Comparison of ENCODE assay signal across 19 mouse cellular contexts in the genomic region with DNA sequence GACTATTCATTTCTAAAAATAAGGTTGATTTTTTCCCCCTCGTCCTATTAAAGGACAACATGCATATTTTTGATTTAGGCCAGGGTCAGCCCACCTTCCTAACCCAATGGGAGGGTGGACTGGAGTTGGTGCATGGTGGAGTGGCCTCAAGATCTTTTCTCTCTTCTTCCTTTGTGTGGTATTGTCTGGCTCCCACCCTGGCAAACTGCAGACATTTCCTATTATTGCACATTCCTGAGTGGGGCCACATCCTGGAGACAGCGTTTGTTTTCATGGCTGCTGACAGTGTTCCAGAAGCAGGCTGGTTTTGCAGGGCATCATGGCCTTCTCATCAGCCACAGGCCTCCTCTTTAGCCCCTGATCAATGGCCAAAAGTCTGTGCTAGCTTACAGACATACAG. TPM values are rescaled to one million over a fixed set of nuclear protein-coding genes. Genes with fewer than 3 reads are reported as not detected.
DNase-seq lines count a peak whose midpoint lies in the region; ATAC-seq and TF ChIP-seq lines count a peak whose summit lies in the region.
"Had no signal": no experiment of that assay in that cellular context is flagged by ENCODE, and none has a peak within 500 bp of the region (broad histone marks: within the 10 kb centered on the region; RNA-seq: fewer than 3 reads in every experiment).

No protein-coding gene starts in this region.

- H3K9me3 ChIP-seq in heart, embryonic 13.5 days = no peaks in the 10 kb centered on the region
- no peaks in the 10 kb centered on the region for H3K9me3 ChIP-seq in heart, embryonic 11.5 days (replicated peaks; ENCODE audit: control insufficient read depth, low read length)
- no peaks in the 10 kb centered on the region for H3K9me3 ChIP-seq in intestine, embryonic 16.5 days (ENCODE audit: control insufficient read depth, low read length)
- H3K9me3 ChIP-seq in intestine, postnatal 0 days (ENCODE audit: control insufficient read depth) = no peaks in the 10 kb centered on the region
- no peaks in the 10 kb centered on the region for H3K9me3 ChIP-seq in midbrain, embryonic 14.5 days (ENCODE audit: control insufficient read depth, low read length)
- H3K9me3 ChIP-seq: forebrain, embryonic 15.5 days; limb, embryonic 15.5 days; liver, embryonic 15.5 days; midbrain, embryonic 15.5 days had no signal

- H3K4me2 ChIP-seq in heart, embryonic 13.5 days = no peak overlapping the region
- H3K4me2 ChIP-seq in heart, embryonic 11.5 days = no peak overlapping the region
- H3K4me2 ChIP-seq in intestine, embryonic 16.5 days (ENCODE audit: low read depth, low read length) = no peak overlapping the region
- H3K4me2 ChIP-seq in intestine, postnatal 0 days (replicated peaks; ENCODE audit: low read depth) = no peak overlapping the region
- H3K4me2 ChIP-seq in midbrain, embryonic 14.5 days (ENCODE audit: low read length) = no peak overlapping the region
- H3K4me2 ChIP-seq: forebrain, embryonic 15.5 days; limb, embryonic 15.5 days; liver, embryonic 15.5 days; midbrain, embryonic 15.5 days had no signal

- 50% methylated on average over 2 of the region's 2 CpGs for WGBS in heart, embryonic 13.5 days
- WGBS in heart, embryonic 11.5 days (ENCODE audit: insufficient replicate concordance) = 62% methylated on average over 2 of the region's 2 CpGs
- 37% methylated on average over 2 of the region's 2 CpGs for WGBS in intestine, embryonic 16.5 days
- WGBS in intestine, postnatal 0 days = 55% methylated on average over 2 of the region's 2 CpGs
- 58% methylated on average over 2 of the region's 2 CpGs for WGBS in midbrain, embryonic 14.5 days

- no peaks in the 10 kb centered on the region for H3K27me3 ChIP-seq in heart, embryonic 13.5 days (replicated peaks)
- no peaks in the 10 kb centered on the region for H3K27me3 ChIP-seq in heart, embryonic 11.5 days (ENCODE audit: control insufficient read depth, insufficient read depth, low read length)
- H3K27me3 ChIP-seq in intestine, embryonic 16.5 days (replicated peaks; ENCODE audit: control insufficient read depth, insufficient read depth, low read length) = no peaks in the 10 kb centered on the region
- H3K27me3 ChIP-seq in intestine, postnatal 0 days (replicated peaks; ENCODE audit: control insufficient read depth, insufficient read depth, low read length) = no peaks in the 10 kb centered on the region
- H3K27me3 ChIP-seq in midbrain, embryonic 14.5 days (ENCODE audit: control insufficient read depth, insufficient read depth, low read length) = no peaks in the 10 kb centered on the region
- H3K27me3 ChIP-seq: forebrain, embryonic 15.5 days; limb, embryonic 15.5 days; midbrain, embryonic 15.5 days had no signal

- ATAC-seq in heart, embryonic 13.5 days (ENCODE audit: extremely low read depth, insufficient number of reproducible peaks, low FRiP score, low TSS enrichment) = no peak
- no peak for ATAC-seq in heart, embryonic 11.5 days (replicated peaks; ENCODE audit: insufficient number of reproducible peaks, low FRiP score, low TSS enrichment)
- ATAC-seq in intestine, embryonic 16.5 days = no peak
- no peak for ATAC-seq in intestine, postnatal 0 days
- no peak for ATAC-seq in midbrain, embryonic 14.5 days (ENCODE audit: low FRiP score, low TSS enrichment)
- ATAC-seq: forebrain, embryonic 15.5 days; midbrain, embryonic 15.5 days had no signal

- H3K36me3 ChIP-seq in heart, embryonic 13.5 days = no peaks in the 10 kb centered on the region
- H3K36me3 ChIP-seq in heart, embryonic 11.5 days (ENCODE audit: control insufficient read depth, insufficient read depth, low read length) = no peaks in the 10 kb centered on the region
- H3K36me3 ChIP-seq in intestine, embryonic 16.5 days (ENCODE audit: control insufficient read depth, insufficient read depth, low read length) = no peaks in the 10 kb centered on the region
- no peaks in the 10 kb centered on the region for H3K36me3 ChIP-seq in intestine, postnatal 0 days (ENCODE audit: control insufficient read depth, insufficient read depth)
- H3K36me3 ChIP-seq in midbrain, embryonic 14.5 days (ENCODE audit: control insufficient read depth, insufficient read depth, low read length) = no peaks in the 10 kb centered on the region
- H3K36me3 ChIP-seq: forebrain, embryonic 15.5 days; limb, embryonic 15.5 days; liver, embryonic 15.5 days; midbrain, embryonic 15.5 days had no signal

- no peak overlapping the region for H3K4me3 ChIP-seq in heart, embryonic 13.5 days
- H3K4me3 ChIP-seq in heart, embryonic 11.5 days (ENCODE audit: low read depth, low read length) = no peak overlapping the region
- H3K4me3 ChIP-seq in intestine, embryonic 16.5 days (ENCODE audit: low read length) = no peak overlapping the region
- no peak overlapping the region for H3K4me3 ChIP-seq in intestine, postnatal 0 days (ENCODE audit: low read depth, low read length)
- no peak overlapping the region for H3K4me3 ChIP-seq in brown adipose tissue, adult 24 weeks (ENCODE audit: insufficient read depth, low read depth, low read length)
- no peak overlapping the region for H3K4me3 ChIP-seq in midbrain, embryonic 14.5 days (replicated peaks; ENCODE audit: low read depth, low read length)
- H3K4me3 ChIP-seq: erythroblast, embryonic 14.5 days; forebrain, embryonic 15.5 days; limb, embryonic 15.5 days; liver, embryonic 15.5 days; midbrain, embryonic 15.5 days; myocyte had no signal

- no peak for TF ChIP-seq CTCF in intestine, postnatal 0 days (IDR thresholded peaks at IDR 0.05; ENCODE audit: low read depth)

- peak; percentile 37 for DNase-seq in 3T3-L1 (ENCODE audit: low read depth, low spot score)
- no peak for DNase-seq in midbrain, embryonic 14.5 days
- DNase-seq in cerebellum, adult 11 months = no peak
- DNase-seq: adrenal gland, adult 8-10 months; cerebellum, adult 9-11 months; gastrocnemius, postnatal 36 days; kidney, adult 9 months had no signal

- H3K9ac ChIP-seq in heart, embryonic 13.5 days = no peak overlapping the region
- no peak overlapping the region for H3K9ac ChIP-seq in heart, embryonic 11.5 days (ENCODE audit: low read depth, low read length)
- no peak overlapping the region for H3K9ac ChIP-seq in intestine, embryonic 16.5 days (ENCODE audit: low read depth, low read length)
- H3K9ac ChIP-seq in intestine, postnatal 0 days (ENCODE audit: low read depth, low read length) = no peak overlapping the region
- H3K9ac ChIP-seq in midbrain, embryonic 14.5 days (replicated peaks; ENCODE audit: low read length) = no peak overlapping the region
- H3K9ac ChIP-seq: forebrain, embryonic 15.5 days; limb, embryonic 15.5 days; liver, embryonic 15.5 days; midbrain, embryonic 15.5 days had no signal

- H3K4me1 ChIP-seq in heart, embryonic 13.5 days = peaks cover 32% of the 10 kb centered on the region
- H3K4me1 ChIP-seq in heart, embryonic 11.5 days (ENCODE audit: control insufficient read depth, insufficient read depth, low read length) = peaks cover 13% of the 10 kb centered on the region; the same call in 1 of the 2 replicates
- peaks cover 14% of the 10 kb centered on the region for H3K4me1 ChIP-seq in intestine, embryonic 16.5 days (ENCODE audit: control insufficient read depth, insufficient read depth, low read length)
- no peaks in the 10 kb centered on the region for H3K4me1 ChIP-seq in intestine, postnatal 0 days (replicated peaks; ENCODE audit: control insufficient read depth, insufficient read depth, low read length)
- H3K4me1 ChIP-seq in brown adipose tissue, adult 24 weeks (ENCODE audit: control insufficient read depth, insufficient read depth, insufficient read length, low read length) = peaks cover 8% of the 10 kb centered on the region
- peaks cover 14% of the 10 kb centered on the region for H3K4me1 ChIP-seq in midbrain, embryonic 14.5 days (ENCODE audit: control insufficient read depth, insufficient read depth, low read length)

- peak overlapping the region; percentile 12; the same call in 1 of the 2 replicates for H3K27ac ChIP-seq in heart, embryonic 13.5 days (replicated peaks)
- no peak overlapping the region for H3K27ac ChIP-seq in heart, embryonic 11.5 days (ENCODE audit: low read depth, low read length)
- H3K27ac ChIP-seq in intestine, embryonic 16.5 days (ENCODE audit: low read length) = peak overlapping the region; percentile 23
- no peak overlapping the region for H3K27ac ChIP-seq in intestine, postnatal 0 days (ENCODE audit: low read depth, low read length)
- H3K27ac ChIP-seq in brown adipose tissue, adult 24 weeks (replicated peaks; ENCODE audit: low read depth, low read length) = 0 out of 2 replicates have a peak overlapping the region, but pooled peaks have one; percentile 17
- H3K27ac ChIP-seq in midbrain, embryonic 14.5 days (replicated peaks; ENCODE audit: low read depth, low read length) = no peak overlapping the region
- H3K27ac ChIP-seq: forebrain, embryonic 15.5 days; liver, embryonic 15.5 days; midbrain, embryonic 15.5 days had no signal

RNA-seq across cellular contexts. Expression of a gene that starts 4.2 kb away (rescaled TPM):
- 118 and 126 TPM in 2 replicates for polyA plus RNA-seq in heart, embryonic 13.5 days (2015; fragmentation: Nextera tagmentation; extraction: Ambion mirVana)
- polyA plus RNA-seq in heart, embryonic 11.5 days (2014; fragmentation: Nextera tagmentation; extraction: Ambion mirVana) = 110 and 117 TPM in 2 replicates
- 381 and 448 TPM in 2 replicates for polyA plus RNA-seq in intestine, embryonic 16.5 days (2015; fragmentation: Nextera tagmentation; extraction: Ambion mirVana)
- 829 and 892 TPM in 2 replicates for polyA plus RNA-seq in intestine, postnatal 0 days (2015; fragmentation: Nextera tagmentation; extraction: Ambion mirVana)
- polyA plus RNA-seq in brown adipose tissue, adult 24 weeks (2012; ENCODE audit: insufficient read depth, insufficient read length, missing spikeins) = 155 and 162 TPM in 2 replicates
- polyA plus RNA-seq in midbrain, embryonic 14.5 days (2014; fragmentation: Nextera tagmentation; extraction: Ambion mirVana) = 46.9 and 73.8 TPM in 2 replicates

RNA-seq across cellular contexts. Expression of a gene that starts 7.4 kb away (rescaled TPM):
- 5.2 and 5.4 TPM in 2 replicates for polyA plus RNA-seq in heart, embryonic 13.5 days (2015; fragmentation: Nextera tagmentation; extraction: Ambion mirVana)
- 11.0 and 14.6 TPM in 2 replicates for polyA plus RNA-seq in heart, embryonic 11.5 days (2014; fragmentation: Nextera tagmentation; extraction: Ambion mirVana)
- 1.1 and 1.4 TPM in 2 replicates for polyA plus RNA-seq in intestine, embryonic 16.5 days (2015; fragmentation: Nextera tagmentation; extraction: Ambion mirVana)
- not detected in 2 replicates for polyA plus RNA-seq in intestine, postnatal 0 days (2015; fragmentation: Nextera tagmentation; extraction: Ambion mirVana)
- not detected in 2 replicates for polyA plus RNA-seq in brown adipose tissue, adult 24 weeks (2012; ENCODE audit: insufficient read depth, insufficient read length, missing spikeins)
- polyA plus RNA-seq in midbrain, embryonic 14.5 days (2014; fragmentation: Nextera tagmentation; extraction: Ambion mirVana) = 0.45 and 0.46 TPM in 2 replicates
- polyA plus RNA-seq: C2C12, myocyte had no signal

RNA-seq across cellular contexts. Expression of a gene that starts 20.9 kb away (rescaled TPM):
- 1,102 and 1,120 TPM in 2 replicates for polyA plus RNA-seq in heart, embryonic 13.5 days (2015; fragmentation: Nextera tagmentation; extraction: Ambion mirVana)
- polyA plus RNA-seq in heart, embryonic 11.5 days (2014; fragmentation: Nextera tagmentation; extraction: Ambion mirVana) = 953 and 1,053 TPM in 2 replicates
- 775 and 798 TPM in 2 replicates for polyA plus RNA-seq in intestine, embryonic 16.5 days (2015; fragmentation: Nextera tagmentation; extraction: Ambion mirVana)
- polyA plus RNA-seq in intestine, postnatal 0 days (2015; fragmentation: Nextera tagmentation; extraction: Ambion mirVana) = 1,035 and 1,046 TPM in 2 replicates
- 3,468 and 3,874 TPM in 2 replicates for polyA plus RNA-seq in brown adipose tissue, adult 24 weeks (2012; ENCODE audit: insufficient read depth, insufficient read length, missing spikeins)
- 771 and 1,008 TPM in 2 replicates for polyA plus RNA-seq in midbrain, embryonic 14.5 days (2014; fragmentation: Nextera tagmentation; extraction: Ambion mirVana)

RNA-seq across cellular contexts. Expression of a gene that starts 27.4 kb away (rescaled TPM):
- 78.4 and 82.0 TPM in 2 replicates for polyA plus RNA-seq in heart, embryonic 13.5 days (2015; fragmentation: Nextera tagmentation; extraction: Ambion mirVana)
- 99.5 and 101 TPM in 2 replicates for polyA plus RNA-seq in heart, embryonic 11.5 days (2014; fragmentation: Nextera tagmentation; extraction: Ambion mirVana)
- 72.5 and 81.3 TPM in 2 replicates for polyA plus RNA-seq in intestine, embryonic 16.5 days (2015; fragmentation: Nextera tagmentation; extraction: Ambion mirVana)
- polyA plus RNA-seq in intestine, postnatal 0 days (2015; fragmentation: Nextera tagmentation; extraction: Ambion mirVana) = 31.0 and 32.1 TPM in 2 replicates
- 19.5 and 27.0 TPM in 2 replicates for polyA plus RNA-seq in brown adipose tissue, adult 24 weeks (2012; ENCODE audit: insufficient read depth, insufficient read length, missing spikeins)
- polyA plus RNA-seq in midbrain, embryonic 14.5 days (2014; fragmentation: Nextera tagmentation; extraction: Ambion mirVana) = 107 and 121 TPM in 2 replicates

RNA-seq across cellular contexts. Expression of a gene that starts 29.8 kb away (rescaled TPM):
- 125 and 140 TPM in 2 replicates for polyA plus RNA-seq in heart, embryonic 13.5 days (2015; fragmentation: Nextera tagmentation; extraction: Ambion mirVana)
- polyA plus RNA-seq in heart, embryonic 11.5 days (2014; fragmentation: Nextera tagmentation; extraction: Ambion mirVana) = 140 and 165 TPM in 2 replicates
- 119 and 134 TPM in 2 replicates for polyA plus RNA-seq in intestine, embryonic 16.5 days (2015; fragmentation: Nextera tagmentation; extraction: Ambion mirVana)
- polyA plus RNA-seq in intestine, postnatal 0 days (2015; fragmentation: Nextera tagmentation; extraction: Ambion mirVana) = 108 and 109 TPM in 2 replicates
- 263 and 265 TPM in 2 replicates for polyA plus RNA-seq in brown adipose tissue, adult 24 weeks (2012; ENCODE audit: insufficient read depth, insufficient read length, missing spikeins)
- 98.4 and 110 TPM in 2 replicates for polyA plus RNA-seq in midbrain, embryonic 14.5 days (2014; fragmentation: Nextera tagmentation; extraction: Ambion mirVana)

Comparison
In these comparisons a context has a peak if more than half of its experiments do, and no peak if none do; other contexts are left out.
1. H3K27ac ChIP-seq: peak in heart, embryonic 13.5 days (single experiment), intestine, embryonic 16.5 days (single experiment) and brown adipose tissue, adult 24 weeks (single experiment); none in heart, embryonic 11.5 days (single experiment), intestine, postnatal 0 days (single experiment) and midbrain, embryonic 14.5 days (single experiment).